In genomic region chr5:106224141-106224540, GRCm38 (mm10) we compare ENCODE assay signal across 20 mouse cellular contexts.
DNase-seq lines count a peak whose midpoint lies in the region; ATAC-seq and TF ChIP-seq lines count a peak whose summit lies in the region.
"Had no signal": no experiment of that assay in that cellular context is flagged by ENCODE, and none has a peak within 500 bp of the region (broad histone marks: within the 10 kb centered on the region; RNA-seq: fewer than 3 reads in every experiment).

No protein-coding gene starts in this region.

- no peaks in the 10 kb centered on the region for H3K4me1 ChIP-seq in heart, embryonic 11.5 days (ENCODE audit: control insufficient read depth, insufficient read depth, low read length)
- H3K4me1 ChIP-seq in heart, embryonic 13.5 days, result peaks cover 8% of the 10 kb centered on the region
- H3K4me1 ChIP-seq in heart, postnatal 0 days (ENCODE audit: control insufficient read depth, insufficient read depth), result peaks cover 8% of the 10 kb centered on the region; the same call in 1 of the 2 replicates
- H3K4me1 ChIP-seq: embryonic facial prominence, embryonic 10.5 days; hindbrain, embryonic 15.5 days had no signal

- H3K4me2 ChIP-seq in heart, embryonic 11.5 days, result no peak overlapping the region
- peak overlapping the region; percentile 20; the same call in 1 of the 2 replicates for H3K4me2 ChIP-seq in heart, embryonic 13.5 days
- 0 out of 2 replicates have a peak overlapping the region, but pooled peaks have one; percentile 2 for H3K4me2 ChIP-seq in heart, postnatal 0 days (ENCODE audit: low read depth, low read length)
- H3K4me2 ChIP-seq: forebrain, embryonic 13.5 days; hindbrain, embryonic 15.5 days had no signal

- TF ChIP-seq CTCF in heart, postnatal 0 days (IDR thresholded peaks at IDR 0.05; ENCODE audit: low read depth), result no peak

- no peak for ATAC-seq in heart, embryonic 11.5 days (replicated peaks; ENCODE audit: insufficient number of reproducible peaks, low FRiP score, low TSS enrichment)
- no peak for ATAC-seq in heart, embryonic 13.5 days (ENCODE audit: extremely low read depth, insufficient number of reproducible peaks, low FRiP score, low TSS enrichment)
- ATAC-seq in heart, postnatal 0 days (ENCODE audit: insufficient read depth, low read depth), result peak; percentile 49; the same call in 1 of the 2 replicates
- ATAC-seq: CD4-positive, CD25-positive, alpha-beta regulatory T cell, adult 4 months; forebrain, embryonic 13.5 days; forebrain, postnatal 0 days; inflammation-experienced regulatory T-cells, adult 6 months had no signal

- H3K9ac ChIP-seq in heart, embryonic 11.5 days (ENCODE audit: low read depth, low read length), result no peak overlapping the region
- no peak overlapping the region for H3K9ac ChIP-seq in heart, embryonic 13.5 days
- no peak overlapping the region for H3K9ac ChIP-seq in heart, postnatal 0 days (replicated peaks; ENCODE audit: low read depth, low read length)
- H3K9ac ChIP-seq: forebrain, embryonic 13.5 days; forebrain, postnatal 0 days; hindbrain, embryonic 15.5 days had no signal

- TF ChIP-seq EP300 in heart, postnatal 0 days (IDR thresholded peaks at IDR 0.05; ENCODE audit: low read depth), result no peak

- H3K27ac ChIP-seq in heart, embryonic 11.5 days (ENCODE audit: low read depth, low read length), result no peak overlapping the region
- H3K27ac ChIP-seq in heart, embryonic 13.5 days (replicated peaks), result no peak overlapping the region
- H3K27ac ChIP-seq in heart, postnatal 0 days (ENCODE audit: low read depth), result no peak overlapping the region
- H3K27ac ChIP-seq: embryonic facial prominence, embryonic 10.5 days; forebrain, embryonic 13.5 days; hindbrain, embryonic 15.5 days had no signal

- H3K27me3 ChIP-seq in heart, embryonic 11.5 days (ENCODE audit: control insufficient read depth, insufficient read depth, low read length), result no peaks in the 10 kb centered on the region
- H3K27me3 ChIP-seq in heart, embryonic 13.5 days (replicated peaks), result no peaks in the 10 kb centered on the region
- H3K27me3 ChIP-seq in heart, postnatal 0 days (ENCODE audit: control insufficient read depth, insufficient read depth, low read length), result no peaks in the 10 kb centered on the region
- H3K27me3 ChIP-seq: forebrain, embryonic 13.5 days; hindbrain, embryonic 15.5 days had no signal

- no peak overlapping the region for H3K4me3 ChIP-seq in heart, embryonic 11.5 days (ENCODE audit: low read depth, low read length)
- no peak overlapping the region for H3K4me3 ChIP-seq in heart, embryonic 13.5 days
- no peak overlapping the region for H3K4me3 ChIP-seq in heart, postnatal 0 days (ENCODE audit: low read depth, low read length)
- H3K4me3 ChIP-seq: embryonic facial prominence, embryonic 10.5 days; forebrain, embryonic 13.5 days; hindbrain, embryonic 15.5 days had no signal

- 35% methylated on average over 7 of the region's 7 CpGs for WGBS in heart, embryonic 11.5 days (ENCODE audit: insufficient replicate concordance)
- 30% methylated on average over 7 of the region's 7 CpGs for WGBS in heart, embryonic 13.5 days
- WGBS in heart, postnatal 0 days, result 22% methylated on average over 7 of the region's 7 CpGs

- H3K9me3 ChIP-seq in heart, embryonic 11.5 days (replicated peaks; ENCODE audit: control insufficient read depth, low read length), result no peaks in the 10 kb centered on the region
- H3K9me3 ChIP-seq in heart, embryonic 13.5 days, result no peaks in the 10 kb centered on the region
- H3K9me3 ChIP-seq in heart, postnatal 0 days (replicated peaks; ENCODE audit: control insufficient read depth, low read length), result no peaks in the 10 kb centered on the region
- H3K9me3 ChIP-seq: embryonic facial prominence, embryonic 10.5 days; forebrain, embryonic 13.5 days; hindbrain, embryonic 15.5 days had no signal

- intact Hi-C loops in heart, postnatal 14 days (cut with DNase I), result no loop called here

- H3K36me3 ChIP-seq in heart, embryonic 11.5 days (ENCODE audit: control insufficient read depth, insufficient read depth, low read length), result no peaks in the 10 kb centered on the region
- no peaks in the 10 kb centered on the region for H3K36me3 ChIP-seq in heart, embryonic 13.5 days
- no peaks in the 10 kb centered on the region for H3K36me3 ChIP-seq in heart, postnatal 0 days (replicated peaks; ENCODE audit: control insufficient read depth, insufficient read depth, low read length)
- H3K36me3 ChIP-seq: embryonic facial prominence, embryonic 10.5 days; G1E; hindbrain, embryonic 15.5 days had no signal

- peak; percentile 85 for DNase-seq in heart, adult 11 months
- DNase-seq in heart, postnatal 14 days, result no peak
- peak; percentile 6 for DNase-seq in Muller cell, postnatal 12 days (ENCODE audit: inconsistent ontology term)
- DNase-seq in heart, postnatal 0 days (ENCODE audit: low spot score), result peak; percentile 11
- no peak for DNase-seq in layer of hippocampus, adult 9-10 months (ENCODE audit: low spot score)
- DNase-seq: adrenal gland, postnatal 25 days; B cell, adult 2 months; cerebellum, adult 2 months; cerebellum, postnatal 10 days; forebrain, postnatal 0 days; gastrocnemius, postnatal 14 days; kidney, adult 11 months had no signal

Comparison
In these comparisons a context has a peak if more than half of its experiments do, and no peak if none do; other contexts are left out.
1. DNase-seq: peak in heart, adult 11 months (single experiment), Muller cell, postnatal 12 days (single experiment) and heart, postnatal 0 days (single experiment); none in heart, postnatal 14 days (0 of 2) and layer of hippocampus, adult 9-10 months (single experiment).